Mouse (Mus musculus) liver, postnatal 0 days (tissue): ENCODE measurements at regions not wholly inside any gene's neighbourhood (a gene's known extent, or its start where the extent isn't known, plus 50 kb on each side); places are given as distances from the start of the nearest gene placed in this dataset.

Experiments
- CTCF ChIP-seq: sonication (generic); IDR thresholded peaks from 2 replicates; pipeline ENCODE4 v1.5.1; 2016; ENCODE audit warnings: antibody characterized with exemption, low read depth
- EP300 ChIP-seq: IDR thresholded peaks from 2 replicates; pipeline ENCODE4 v1.6.1; 2016; ENCODE audit warnings: antibody characterized with exemption, low read depth, mild to moderate bottlenecking

DNA sequence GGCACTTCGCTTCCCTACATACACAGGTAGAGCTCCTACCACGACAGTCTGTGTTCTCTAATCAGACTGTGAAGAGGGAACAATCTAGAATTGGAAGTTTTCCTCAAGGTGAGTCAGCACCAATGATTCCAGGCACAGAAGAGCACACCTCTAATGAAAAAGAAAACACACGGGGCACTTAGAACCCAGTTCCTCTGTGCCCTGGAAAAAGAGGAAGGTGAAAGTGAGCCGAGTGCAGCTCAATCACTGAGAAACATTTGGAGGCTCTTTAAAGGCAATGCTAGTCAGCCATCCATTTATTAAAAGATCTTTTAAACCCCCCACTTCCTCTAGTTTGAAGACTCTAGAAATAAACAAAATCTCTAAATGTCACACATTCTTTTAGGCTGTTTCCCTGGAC is 108.4 kb upstream of the Adgrl2 start:
- TF ChIP-seq CTCF (no peak), EP300 (no peak)
